Mouse (Mus musculus) megakaryocyte, embryonic 14.5 days (primary cell): ENCODE results near the gene Tmed3.

ENCODE experiments used
- FLI1 ChIP-seq: IDR thresholded peaks from 2 replicates; pipeline ENCODE4 v1.6.1; 2012; ENCODE audit warnings: low read length, inconsistent platforms, mixed read lengths
- GATA1 ChIP-seq: IDR thresholded peaks from 3 replicates; pipeline ENCODE4 v1.6.1; 2012; ENCODE audit warnings: mixed read lengths, low read length, inconsistent platforms, borderline replicate concordance

DNA sequence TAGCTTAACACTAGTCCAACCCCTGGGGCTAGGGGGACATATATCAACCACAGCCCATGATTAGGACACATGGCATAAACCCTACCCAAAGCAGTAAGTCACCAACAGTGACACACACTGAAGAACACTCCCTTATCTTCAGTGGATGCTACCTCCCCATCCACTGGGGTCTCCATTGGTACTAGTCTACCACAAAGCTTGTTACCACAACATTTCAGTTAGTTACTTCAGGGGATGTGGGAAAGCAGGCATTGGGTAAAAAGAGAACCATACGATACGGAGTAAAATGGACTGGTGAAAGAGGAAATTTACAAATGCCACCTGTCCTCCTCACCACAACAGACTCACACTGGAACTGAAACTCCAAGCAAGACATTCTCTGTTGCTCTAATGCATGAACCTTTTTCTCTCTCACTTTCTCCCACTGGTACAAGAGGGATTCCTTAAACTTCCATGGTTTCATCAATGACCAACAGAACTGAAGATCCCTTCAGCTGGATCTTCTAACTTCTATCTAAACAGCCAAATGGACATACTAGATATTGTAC, 3.9 kb downstream of the Tmed3 start:
- TF ChIP-seq GATA1 (no peak), FLI1 (no peak)
